Mouse (Mus musculus) hindbrain, postnatal 0 days (tissue): Measurements from ENCODE around the gene Usp10. TPM values are rescaled to one million over a fixed set of nuclear protein-coding genes. Genes with fewer than 3 reads are reported as not detected.

ENCODE experiments used
- ATAC-seq: fragments of 200-750 bp; cut with Nextera tagmentation; 2 replicates; pipeline ENCODE4 v1.8.0; 2017; ENCODE audit warnings: mild to moderate bottlenecking, moderate TSS enrichment, moderate library complexity
- DNase-seq: peaks from one replicate; pipeline ENCODE4 v3.0.0-alpha.2; 2015; ENCODE audit warnings: low spot score
- H3K27ac ChIP-seq: fragments of 300-500 bp; sonication (generic); 2 replicates; pipeline ENCODE4 v1.5.1; 2014; ENCODE audit warnings: mild to moderate bottlenecking
- H3K27me3 ChIP-seq: fragments of 300-500 bp; sonication (generic); 2 replicates; pipeline ENCODE4 v1.6.1; 2014; ENCODE audit warnings: low read length, mixed read lengths; ENCODE audit not compliant: insufficient read depth
- H3K36me3 ChIP-seq: fragments of 300-500 bp; sonication (generic); 2 replicates; pipeline ENCODE4 v1.6.1; 2014; ENCODE audit warnings: low read length, mixed read lengths; ENCODE audit not compliant: insufficient read depth
- H3K4me1 ChIP-seq: fragments of 300-500 bp; sonication (generic); 2 replicates; pipeline ENCODE4 v1.6.1; 2014; ENCODE audit warnings: antibody characterized with exemption, low read length, mixed read lengths; ENCODE audit not compliant: insufficient read depth
- H3K4me2 ChIP-seq: fragments of 300-500 bp; sonication (generic); 2 replicates; pipeline ENCODE4 v1.6.1; 2014; ENCODE audit warnings: low read depth, mild to moderate bottlenecking, low read length, moderate library complexity, mixed read lengths
- H3K4me3 ChIP-seq: fragments of 300-500 bp; sonication (generic); 2 replicates; pipeline ENCODE4 v1.5.1; 2014; ENCODE audit warnings: low read length
- H3K9ac ChIP-seq: fragments of 300-500 bp; sonication (generic); replicated peaks from 2 replicates; pipeline ENCODE4 v1.6.1; 2014; ENCODE audit warnings: mild to moderate bottlenecking, low read length, moderate library complexity, mixed read lengths
- H3K9me3 ChIP-seq: fragments of 300-500 bp; sonication (generic); 2 replicates; pipeline ENCODE4 v1.6.1; 2016; ENCODE audit warnings: low read length, mixed read lengths
- CTCF ChIP-seq: IDR thresholded peaks from 2 replicates; pipeline ENCODE4 v1.5.1; 2016; ENCODE audit warnings: antibody characterized with exemption, control low read depth, low read depth
- WGBS: fragments of 180-500 bp; shearing (Covaris S2); extraction: QIAGEN DNeasy Blood & Tissue Kit; methylation state at CpG from one replicate; pipeline ENCODE4 v1.1.7; 2014; 5-methylcytosine and 5-hydroxymethylcytosine counted together
- polyA plus RNA-seq: library from polyadenylated mRNA; unstranded; fragments of >200 nt; fragmentation: Nextera tagmentation; extraction: Ambion mirVana; gene quantifications from 2 replicates; pipeline ENCODE4 v1.2.1, GENCODE M21; 2015
- total RNA-seq: library from RNA; depleted of rRNA; stranded (reverse); fragments of >200 nt; gene quantifications from 2 replicates; pipeline ENCODE4 v1.2.3, GENCODE M21; 2014

The Usp10 gene
- total and polyA plus RNA-seq, 2 experiments from 2014 or later = 91.1 to 94.2 TPM

DNA sequence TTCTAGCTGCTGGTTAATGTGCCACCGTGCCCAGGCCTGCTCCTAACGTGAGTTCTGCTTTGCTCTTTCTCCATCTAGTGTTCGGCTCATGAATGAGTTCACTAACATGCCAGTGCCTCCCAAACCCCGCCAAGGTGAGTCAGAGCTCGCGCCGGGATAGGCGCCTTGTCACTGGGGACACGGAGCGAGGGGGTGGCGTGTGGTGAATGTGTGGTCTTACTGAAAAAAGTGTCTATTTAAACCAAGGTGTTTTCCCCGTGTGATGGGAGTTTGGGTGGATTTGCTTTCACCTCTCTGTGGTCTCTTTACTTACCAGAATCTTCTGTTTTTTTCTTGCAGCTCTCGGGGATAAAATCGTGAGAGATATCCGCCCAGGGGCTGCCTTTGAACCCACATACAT lies 38.2 kb downstream of the Usp10 start:
- peaks cover 33% of the 10 kb centered on the region for H3K36me3 ChIP-seq
- ATAC-seq = no peak

GRCm38 (mm10) chr8:119952282-119952681 lies 42.1 kb downstream of the Usp10 start:
- Histone ChIP-seq H3K27me3 (no peaks in the 10 kb centered on the region), H3K4me3 (no peak overlapping the region), H3K36me3 (peaks cover 70% of the 10 kb centered on the region), H3K27ac (no peak overlapping the region), H3K9me3 (no peaks in the 10 kb centered on the region), H3K9ac (no peak overlapping the region), H3K4me1 (no peaks in the 10 kb centered on the region), H3K4me2 (no peak overlapping the region)
- TF ChIP-seq CTCF = no peak
- no peak for ATAC-seq
- WGBS = 60% methylated on average over 7 of the region's 7 CpGs
- DNase-seq = no peak

More for the DNA sequence above, 38.2 kb downstream of the Usp10 start:
- Histone ChIP-seq H3K4me1 (no peaks in the 10 kb centered on the region), H3K4me3 (no peak overlapping the region), H3K9ac (no peak overlapping the region), H3K9me3 (no peaks in the 10 kb centered on the region), H3K27ac (no peak overlapping the region), H3K27me3 (no peaks in the 10 kb centered on the region), H3K4me2 (no peak overlapping the region)
- DNase-seq = peak; percentile 21
- TF ChIP-seq CTCF = 0 out of 2 replicates have a peak, but pooled peaks have one; percentile 9
- 62% methylated on average over 15 of the region's 15 CpGs for WGBS

DNA sequence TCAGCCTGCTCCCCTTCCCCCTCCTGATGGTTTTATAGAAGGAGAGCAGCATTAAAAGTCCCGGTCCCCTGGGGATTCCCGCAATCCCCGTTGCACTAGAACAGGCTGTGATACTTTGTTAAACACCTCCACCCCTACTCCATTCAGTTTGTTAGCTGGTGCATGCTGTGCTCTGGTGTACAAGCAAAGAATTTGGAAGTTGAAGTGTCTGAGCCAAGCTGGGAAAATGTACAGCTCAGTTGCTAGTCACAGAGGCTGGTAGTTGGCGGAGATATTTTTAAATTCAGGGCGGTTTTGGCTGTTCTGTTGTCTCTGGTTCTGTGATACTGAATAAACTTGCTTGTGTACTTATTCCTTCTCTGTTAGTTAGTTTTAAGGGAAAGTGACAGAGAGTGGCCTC lies 42.6 kb downstream of the Usp10 start:
- no peak for DNase-seq
- Histone ChIP-seq H3K36me3 (peaks cover 74% of the 10 kb centered on the region), H3K9ac (no peak overlapping the region), H3K4me1 (no peaks in the 10 kb centered on the region), H3K9me3 (no peaks in the 10 kb centered on the region), H3K4me3 (no peak overlapping the region), H3K27me3 (no peaks in the 10 kb centered on the region), H3K27ac (no peak overlapping the region), H3K4me2 (no peak overlapping the region)
- no peak for TF ChIP-seq CTCF
- no peak for ATAC-seq
- 57% methylated on average over 5 of the region's 5 CpGs for WGBS

- Histone ChIP-seq H3K27me3 (no peaks in the 10 kb centered on the region), H3K9me3 (no peaks in the 10 kb centered on the region), H3K4me1 (no peaks in the 10 kb centered on the region), H3K36me3 (peaks cover 73% of the 10 kb centered on the region), H3K4me3 (no peak overlapping the region), H3K9ac (no peak overlapping the region), H3K4me2 (no peak overlapping the region), H3K27ac (no peak overlapping the region)
- 90% methylated on average over 8 of the region's 8 CpGs for WGBS
- no peak for TF ChIP-seq CTCF
- DNase-seq (no peak), ATAC-seq (no peak)
These were observed 45.2 kb downstream of the Usp10 start for GRCm38 (mm10) chr8:119955333-119955732.

GRCm38 (mm10) chr8:119958076-119958475 lies 47.9 kb downstream of the Usp10 start:
- Histone ChIP-seq H3K9ac (no peak overlapping the region), H3K9me3 (no peaks in the 10 kb centered on the region), H3K36me3 (peaks cover 48% of the 10 kb centered on the region), H3K4me3 (no peak overlapping the region), H3K4me2 (no peak overlapping the region), H3K27me3 (no peaks in the 10 kb centered on the region), H3K27ac (no peak overlapping the region), H3K4me1 (peaks cover 3% of the 10 kb centered on the region; the same call in 1 of the 2 replicates)
- DNase-seq (no peak), ATAC-seq (no peak)
- TF ChIP-seq CTCF = no peak
- WGBS = 92% methylated on average over 10 of the region's 10 CpGs

- peak; percentile 54 for TF ChIP-seq CTCF
- H3K9me3 ChIP-seq = no peaks in the 10 kb centered on the region
These were observed 50.5 kb downstream of the Usp10 start for GRCm38 (mm10) chr8:119960531-119961104.

GRCm38 (mm10) chr8:119964859-119965258 lies 54.7 kb downstream of the Usp10 start:
- Histone ChIP-seq H3K4me2 (no peak overlapping the region), H3K27me3 (no peaks in the 10 kb centered on the region), H3K9me3 (0 out of 2 replicates have a peak, but pooled peaks cover 2% of the 10 kb centered on the region), H3K27ac (no peak overlapping the region), H3K36me3 (no peaks in the 10 kb centered on the region), H3K9ac (no peak overlapping the region), H3K4me1 (peaks cover 3% of the 10 kb centered on the region; the same call in 1 of the 2 replicates), H3K4me3 (no peak overlapping the region)
- ATAC-seq (no peak), DNase-seq (no peak)
- TF ChIP-seq CTCF = no peak
- 82% methylated on average over 4 of the region's 4 CpGs for WGBS

More at GRCm38 (mm10) chr8:119960531-119961104, 50.5 kb downstream of the Usp10 start:
- no peaks in the 10 kb centered on the region for H3K27me3 ChIP-seq
- peak overlapping the region; percentile 54; the same call in 1 of the 2 replicates for H3K27ac ChIP-seq
- no peak overlapping the region for H3K4me2 ChIP-seq
- 22% methylated on average over 5 of the region's 5 CpGs for WGBS
- H3K9ac ChIP-seq = no peak overlapping the region
- H3K36me3 ChIP-seq = peaks cover 23% of the 10 kb centered on the region
- DNase-seq (peak; percentile 81), ATAC-seq (peak; percentile 89)
- no peak overlapping the region for H3K4me3 ChIP-seq
- peaks cover 3% of the 10 kb centered on the region; the same call in 1 of the 2 replicates for H3K4me1 ChIP-seq
